Mouse (Mus musculus): ENCODE results near the gene Cdk6.

GRCm38 (mm10) chr5:3320225-3320624 is 21.1 kb upstream of the Cdk6 start:
- TF ChIP-seq POLR2A (IDR thresholded peaks at IDR 0.05; ENCODE audit: insufficient read depth, low read depth, low read length) (no peak), CTCF (IDR thresholded peaks at IDR 0.05; ENCODE audit: insufficient read depth, low read depth, low read length) (no peak)

Measured in olfactory bulb, adult 2 months (tissue).